Mouse (Mus musculus) right cerebral cortex, postnatal 25 days (tissue): ENCODE measurements around the gene Ndufa13.

Experiments
- DNase-seq: peaks from one replicate; pipeline ENCODE4 v3.0.0; 2022

Gene Ndufa13

GRCm38 (mm10) chr8:69906260-69906659, 3.9 kb upstream of the Ndufa13 start:
- no peak for DNase-seq

GRCm38 (mm10) chr8:69904096-69904495, 1.7 kb upstream of the Ndufa13 start:
- DNase-seq = no peak

- DNase-seq = peak; percentile 99
Measured at GRCm38 (mm10) chr8:69903063-69903542, 745 bp upstream of the Ndufa13 start.

- DNase-seq = peak; percentile 96
Measured at GRCm38 (mm10) chr8:69901484-69902162, 735 bp downstream of the Ndufa13 start.

- DNase-seq = no peak
Measured at GRCm38 (mm10) chr8:69900895-69901451, 1.4 kb downstream of the Ndufa13 start.

- no peak for DNase-seq
Measured at GRCm38 (mm10) chr8:69899876-69900275, 2.5 kb downstream of the Ndufa13 start.

- no peak for DNase-seq
Measured at GRCm38 (mm10) chr8:69897857-69898256, 4.5 kb downstream of the Ndufa13 start.

- DNase-seq = no peak
Measured at GRCm38 (mm10) chr8:69895772-69896451, 6.4 kb downstream of the Ndufa13 start.

GRCm38 (mm10) chr8:69894836-69895332, 7.5 kb downstream of the Ndufa13 start:
- no peak for DNase-seq

GRCm38 (mm10) chr8:69893863-69894262, 8.5 kb downstream of the Ndufa13 start:
- no peak for DNase-seq

- DNase-seq = peak; percentile 71
Measured at GRCm38 (mm10) chr8:69890813-69891241, 11.5 kb downstream of the Ndufa13 start.

GRCm38 (mm10) chr8:69888902-69889301, 13.5 kb downstream of the Ndufa13 start:
- no peak for DNase-seq

GRCm38 (mm10) chr8:69888244-69888866, 14.0 kb downstream of the Ndufa13 start:
- DNase-seq = no peak

- no peak for DNase-seq
Measured at GRCm38 (mm10) chr8:69887289-69888243, 14.8 kb downstream of the Ndufa13 start, which contains the start of gene Cilp2. Gene Cilp2 (minus strand): TSS chr8:69887687.

GRCm38 (mm10) chr8:69884141-69884540, 18.2 kb downstream of the Ndufa13 start:
- no peak for DNase-seq

- DNase-seq = no peak
Measured at GRCm38 (mm10) chr8:69882833-69883600, 19.3 kb downstream of the Ndufa13 start.

GRCm38 (mm10) chr8:69882021-69882756, 20.2 kb downstream of the Ndufa13 start:
- DNase-seq = peak; percentile 66

GRCm38 (mm10) chr8:69881261-69881865, 21.0 kb downstream of the Ndufa13 start:
- no peak for DNase-seq

GRCm38 (mm10) chr8:69880841-69881240, 21.5 kb downstream of the Ndufa13 start:
- DNase-seq = no peak

- DNase-seq = no peak
Measured at GRCm38 (mm10) chr8:69879678-69880077, 22.7 kb downstream of the Ndufa13 start.
